Mouse (Mus musculus): ENCODE results near the gene Lamc1.

Lamc1 gene

DNA sequence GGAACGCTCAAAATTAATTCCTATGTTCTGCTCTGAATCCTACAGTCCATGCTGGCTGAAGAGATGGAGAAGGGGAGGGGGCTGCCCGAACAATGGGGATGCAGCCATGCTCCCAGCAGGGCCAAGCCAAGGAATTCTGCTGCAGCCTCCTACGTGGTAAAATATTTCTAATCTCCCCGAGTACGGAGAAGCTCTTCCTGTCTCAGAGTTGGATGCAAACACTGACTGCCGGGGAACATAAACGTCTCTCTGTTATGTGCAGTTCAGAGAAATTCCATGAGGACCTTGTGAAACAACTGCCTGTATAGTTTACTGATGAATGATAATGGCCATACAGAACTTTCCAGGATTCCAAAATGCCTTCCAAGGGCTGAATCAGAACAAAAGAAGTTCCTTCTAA is 67.5 kb downstream of the Lamc1 start:
- DNase-seq (ENCODE audit: low spot score), result no peak

DNA sequence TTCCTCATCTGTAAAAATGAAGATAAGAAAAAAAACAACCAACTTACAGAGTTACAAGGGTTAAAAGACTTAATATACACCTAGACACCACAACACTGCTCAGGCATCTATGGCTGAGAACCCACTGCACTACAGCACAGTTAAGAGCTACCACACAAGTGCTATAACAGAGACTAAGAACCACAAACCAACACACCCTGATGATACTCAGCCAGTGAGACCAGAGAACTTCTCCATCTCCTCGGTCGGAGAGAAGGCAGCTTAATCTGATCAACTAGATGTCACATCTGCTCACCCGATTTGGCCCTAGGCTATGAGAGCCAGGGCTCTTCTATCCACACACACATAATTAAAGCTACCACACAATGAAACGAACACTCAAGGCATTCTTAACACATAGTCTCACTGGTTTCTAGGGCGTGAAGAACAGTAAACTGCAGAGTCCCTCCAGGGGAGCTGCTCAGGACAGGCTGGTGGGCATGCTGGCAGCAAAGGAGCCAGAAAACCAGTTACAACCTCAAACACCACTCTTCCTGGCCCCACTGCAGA is 72.8 kb downstream of the Lamc1 start:
- no peak for DNase-seq (ENCODE audit: low spot score)

DNA sequence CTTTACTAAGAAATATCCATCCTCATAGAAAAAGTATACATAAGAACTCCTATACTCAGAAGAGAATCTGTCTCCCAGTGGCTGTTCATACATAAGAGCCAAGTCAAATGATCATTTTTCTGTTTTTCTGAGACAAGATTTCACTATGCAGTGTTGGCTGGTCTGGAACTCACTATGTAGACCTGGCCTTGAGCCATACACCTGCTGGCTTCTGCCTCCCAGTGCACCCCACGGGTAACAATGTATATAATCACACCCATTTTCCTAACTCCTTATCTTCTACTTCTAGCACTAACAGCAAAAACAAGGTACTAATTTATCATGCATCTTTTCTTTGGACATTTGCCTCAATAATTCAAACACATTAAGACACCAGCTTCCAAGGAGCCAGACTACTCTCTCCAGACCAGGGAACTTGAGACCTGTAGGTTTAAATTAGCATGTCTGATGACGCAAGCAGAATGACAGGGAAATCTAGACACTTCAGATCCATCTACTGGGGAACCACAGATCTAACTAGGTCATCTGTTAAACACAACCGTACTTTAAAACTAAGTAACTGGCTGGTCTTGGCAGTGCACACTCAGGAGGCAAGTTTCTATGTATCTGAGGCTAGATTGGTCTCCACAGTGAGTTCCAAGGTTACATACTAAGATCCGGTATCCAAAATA is 79.9 kb downstream of the Lamc1 start:
- DNase-seq (ENCODE audit: low spot score), result no peak

DNA sequence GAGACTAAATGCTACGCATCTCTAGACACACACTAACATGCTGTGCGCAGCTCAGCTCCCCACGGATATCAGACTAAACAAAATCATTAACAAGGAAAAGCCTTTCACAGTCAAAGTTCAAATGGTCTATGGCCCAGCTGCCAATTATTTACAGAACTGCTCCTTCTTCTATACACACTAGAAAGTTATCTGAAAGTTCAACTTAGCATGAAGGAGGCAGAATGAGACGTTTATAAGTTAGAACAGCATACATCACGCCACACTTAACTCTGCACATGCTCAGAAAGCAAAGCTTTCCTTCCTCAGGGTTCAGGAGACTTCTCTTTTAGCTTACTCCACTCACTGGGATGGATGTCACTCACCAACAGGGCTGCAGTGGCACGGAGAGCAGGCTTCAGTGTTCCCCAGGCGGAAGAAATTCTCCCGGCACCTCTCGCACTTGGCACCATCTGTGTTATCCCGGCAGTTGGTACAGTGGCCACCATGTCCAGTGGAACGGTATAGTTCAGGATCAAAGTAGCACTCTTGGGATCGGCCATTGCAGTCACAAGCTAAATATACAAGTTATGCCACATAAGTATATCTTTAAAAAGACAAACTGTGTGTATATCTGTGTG is 80.9 kb downstream of the Lamc1 start:
- no peak for DNase-seq (ENCODE audit: low spot score)

DNA sequence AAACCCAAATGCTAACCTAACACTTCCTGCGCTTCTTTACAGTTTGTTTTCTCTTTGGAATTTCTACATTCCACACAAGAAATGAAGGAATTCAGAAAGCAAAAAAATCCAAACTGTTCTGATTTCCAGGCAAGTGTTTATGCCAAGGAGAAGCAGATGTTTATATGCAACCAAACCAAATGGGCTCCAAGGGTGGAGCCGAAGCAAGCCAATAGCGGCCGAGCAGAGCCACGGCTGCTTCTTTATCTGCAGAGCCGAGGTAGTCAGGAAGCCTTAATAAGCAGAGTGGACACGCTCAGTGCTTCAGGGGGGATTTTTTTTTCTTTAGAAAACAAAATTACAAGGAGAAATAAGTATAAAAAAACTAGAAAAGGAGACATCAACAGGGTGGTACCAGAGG is 91.2 kb downstream of the Lamc1 start:
- DNase-seq (ENCODE audit: low spot score), result no peak

DNA sequence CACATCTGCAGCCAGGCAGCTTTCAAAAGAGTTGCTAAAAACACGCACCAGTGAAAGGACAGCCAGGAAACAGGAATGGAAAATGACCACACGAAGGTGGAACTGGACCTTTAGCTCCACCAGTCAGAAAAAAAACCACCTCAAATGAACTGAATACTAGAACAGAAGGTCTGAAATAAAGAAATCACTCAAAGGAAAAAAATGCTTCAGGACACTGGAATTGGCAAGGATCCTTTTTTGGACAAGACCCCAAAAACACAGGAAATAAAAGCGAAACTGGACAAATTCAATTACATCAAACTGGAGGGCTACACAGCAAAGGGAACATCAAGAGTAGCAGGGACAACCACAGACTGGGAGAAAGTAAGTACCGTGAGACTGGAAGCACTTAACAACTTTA is 97.0 kb downstream of the Lamc1 start:
- no peak for DNase-seq (ENCODE audit: low spot score)

DNA sequence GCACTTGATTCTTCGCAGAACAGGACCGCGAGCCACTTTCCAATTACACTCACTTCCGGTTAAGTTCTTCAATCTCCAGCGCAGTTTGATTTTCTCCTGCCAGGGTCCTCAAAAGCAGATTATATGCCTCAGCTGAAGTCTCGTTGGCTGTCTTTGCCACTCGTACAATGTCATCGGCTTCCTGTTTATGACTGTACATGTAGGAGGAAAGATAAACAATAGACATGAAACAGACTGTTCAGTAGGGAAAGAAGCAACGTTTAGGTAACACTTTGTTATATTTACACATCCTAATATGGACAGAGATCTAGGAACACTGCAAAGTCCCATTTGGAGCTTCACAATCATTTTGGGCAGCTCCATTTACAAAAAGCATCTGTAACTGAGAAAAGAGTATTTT is 100.9 kb downstream of the Lamc1 start:
- DNase-seq (ENCODE audit: low spot score), result no peak

DNA sequence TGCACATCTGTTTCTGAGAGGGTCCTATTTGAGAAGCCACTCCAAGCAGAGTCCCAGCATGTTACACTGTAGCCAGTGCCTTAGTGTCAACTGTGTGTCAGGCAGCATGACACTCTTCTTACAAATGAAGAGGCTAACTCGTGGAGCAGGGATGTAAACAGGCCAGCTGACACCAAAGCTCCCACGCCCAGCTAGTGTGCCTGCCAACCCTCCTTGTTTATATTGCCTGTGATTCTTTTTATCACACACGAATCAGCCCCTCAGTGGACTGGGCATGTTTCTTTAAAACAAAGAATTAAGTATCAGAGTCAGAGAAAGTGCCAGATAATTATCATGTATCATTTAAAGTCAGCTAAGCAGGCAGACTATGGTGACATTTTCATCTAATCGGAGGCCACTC is 104.7 kb downstream of the Lamc1 start:
- no peak for DNase-seq (ENCODE audit: low spot score)

DNA sequence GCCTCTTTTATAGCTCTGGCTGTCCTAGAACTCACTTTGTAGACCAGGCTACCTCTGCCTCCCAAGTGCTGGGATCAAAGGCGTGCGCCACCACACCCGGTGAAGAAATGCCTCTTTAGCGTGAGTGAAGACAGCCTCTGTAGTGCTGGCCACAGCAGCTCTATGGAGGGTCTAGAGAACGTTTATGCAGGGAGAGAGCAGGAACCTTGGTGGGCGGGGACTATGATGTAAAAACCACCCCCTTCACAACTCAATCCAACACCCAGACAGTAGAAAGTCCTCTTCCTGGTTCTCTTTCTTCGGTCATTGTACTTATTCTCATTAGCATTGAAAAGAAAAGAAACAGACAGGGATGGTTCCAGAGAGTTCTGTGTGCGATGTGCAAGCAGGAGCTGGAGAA is 105.5 kb downstream of the Lamc1 start:
- no peak for DNase-seq (ENCODE audit: low spot score)

DNA sequence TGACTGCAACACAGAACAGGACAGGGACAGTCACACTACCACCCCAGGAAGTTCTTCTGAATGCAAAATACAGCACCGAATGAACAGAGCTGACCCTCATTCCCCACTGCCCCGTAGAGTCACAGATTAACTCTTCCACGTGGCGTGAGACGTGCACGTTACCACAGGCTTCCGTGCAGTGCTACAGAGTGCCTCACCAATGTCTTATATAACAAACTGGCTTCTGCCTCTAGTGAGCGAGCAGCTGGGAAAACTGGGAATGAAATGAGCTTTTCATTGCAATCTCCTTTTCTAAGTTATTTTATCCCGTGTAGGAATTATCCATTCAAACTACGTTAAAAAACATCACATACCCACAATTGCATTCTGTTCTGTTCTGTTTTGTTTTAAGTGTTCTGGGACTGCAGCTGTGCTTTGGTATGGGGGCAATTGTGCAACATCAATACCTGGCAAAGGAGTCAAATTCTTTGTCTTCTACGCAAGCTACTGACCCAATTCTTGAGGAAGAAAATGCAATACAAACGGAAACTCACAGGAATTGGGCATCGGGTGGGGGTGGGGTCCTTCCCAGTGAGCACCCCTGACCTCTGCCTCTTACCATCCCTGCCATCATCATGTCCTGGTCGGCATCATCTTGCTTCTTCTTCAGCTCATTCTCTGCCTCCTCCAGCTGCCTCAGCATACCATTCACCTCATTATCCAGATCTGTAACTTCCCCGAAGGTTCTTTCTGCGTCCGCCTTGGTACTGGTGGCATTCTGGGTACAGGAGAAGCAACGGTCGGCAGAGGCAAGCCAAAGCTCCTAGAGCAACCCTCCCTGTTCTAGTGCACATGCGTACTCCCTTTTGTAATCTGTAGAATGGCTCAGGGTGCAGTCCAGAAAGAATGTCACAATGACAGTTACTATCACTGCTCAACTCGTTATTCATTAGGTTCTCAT is 106.5 kb downstream of the Lamc1 start:
- DNase-seq (ENCODE audit: low spot score), result peak; percentile 35

GRCm38 (mm10) chr1:153224331-153224730 is 108.3 kb downstream of the Lamc1 start:
- DNase-seq (ENCODE audit: low spot score), result no peak

DNA sequence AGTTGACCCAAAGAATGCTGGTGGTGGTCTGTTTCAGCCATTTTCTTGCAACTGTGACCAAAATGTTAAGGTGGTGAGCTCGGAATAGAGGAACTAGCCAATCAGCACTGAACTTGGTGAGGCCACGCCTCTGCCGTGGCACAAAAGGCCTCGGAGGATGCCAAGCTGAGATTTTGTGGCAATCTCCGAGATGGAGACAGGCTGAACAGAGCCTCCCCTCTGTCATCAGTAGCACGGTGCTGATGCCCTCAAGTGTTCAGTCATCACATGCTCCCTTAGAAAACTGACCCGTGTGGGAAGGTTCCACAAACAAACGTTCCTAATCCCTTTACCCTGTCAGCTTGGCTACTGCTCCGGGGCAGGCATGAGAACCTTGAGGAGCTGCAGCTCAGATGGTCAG is 113.2 kb downstream of the Lamc1 start:
- no peak for DNase-seq (ENCODE audit: low spot score)

DNA sequence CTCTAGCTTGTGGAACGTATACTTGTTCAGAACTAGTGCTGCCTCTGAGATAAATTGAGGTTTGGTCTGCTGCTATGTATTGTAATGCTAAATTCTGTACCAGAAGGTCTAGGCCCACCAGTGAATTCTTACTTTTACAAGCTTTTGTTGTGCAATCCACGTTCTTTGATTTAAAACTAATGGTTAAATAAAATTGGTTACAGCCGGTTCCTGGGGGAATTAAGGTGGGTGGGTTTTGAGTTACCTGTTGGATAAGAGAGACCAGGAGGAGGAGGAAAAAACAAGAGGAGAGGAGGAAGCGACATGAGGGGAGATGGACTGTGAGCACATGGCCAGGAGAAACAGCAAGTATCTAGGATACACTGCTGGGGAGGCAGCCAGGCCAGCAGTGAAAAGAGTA is 116.1 kb downstream of the Lamc1 start:
- no peak for DNase-seq (ENCODE audit: low spot score)

GRCm38 (mm10) chr1:153215676-153216075 is 116.9 kb downstream of the Lamc1 start:
- no peak for DNase-seq (ENCODE audit: low spot score)

DNA sequence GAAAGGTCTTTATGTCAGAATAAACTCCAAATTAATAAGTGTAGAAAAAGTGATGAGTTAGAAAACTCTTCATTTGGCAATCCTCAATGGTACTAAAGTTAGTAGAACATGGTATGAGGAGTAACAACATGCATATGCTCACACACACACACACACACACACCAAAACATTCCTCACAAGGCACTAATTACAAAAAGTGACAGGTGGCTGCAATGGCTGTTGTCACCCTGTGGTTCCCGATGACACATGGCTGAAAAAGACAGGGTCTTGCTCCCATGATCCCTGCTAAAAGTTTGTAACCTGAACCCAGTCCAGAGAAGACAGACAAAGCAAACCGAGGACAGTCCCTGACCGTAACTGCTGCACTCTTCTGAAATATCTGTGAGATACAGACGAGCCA is 121.6 kb downstream of the Lamc1 start:
- DNase-seq (ENCODE audit: low spot score), result no peak

DNA sequence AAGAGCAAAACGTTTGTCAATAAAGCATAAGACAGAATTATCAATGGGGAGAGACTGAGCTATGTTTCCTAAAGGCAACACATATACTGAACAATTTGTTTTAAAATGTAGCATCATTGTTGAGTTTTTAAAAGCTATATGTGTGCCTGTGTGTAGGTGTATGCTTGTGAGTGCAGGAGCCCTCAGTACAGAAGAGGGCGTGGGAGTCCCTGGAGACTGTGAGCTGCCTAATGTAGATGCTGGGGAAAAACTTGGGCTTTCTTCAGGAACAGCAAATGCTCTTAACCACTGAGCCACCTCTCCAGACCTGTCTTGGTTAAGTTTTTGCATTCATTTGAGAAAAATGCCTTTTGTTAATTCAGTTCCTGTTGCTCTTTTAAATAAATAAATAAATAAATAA is 122.4 kb downstream of the Lamc1 start:
- no peak for DNase-seq (ENCODE audit: low spot score)

- DNase-seq (ENCODE audit: low spot score), result no peak
These were observed 130.4 kb downstream of the Lamc1 start for GRCm38 (mm10) chr1:153202195-153202594.

DNA sequence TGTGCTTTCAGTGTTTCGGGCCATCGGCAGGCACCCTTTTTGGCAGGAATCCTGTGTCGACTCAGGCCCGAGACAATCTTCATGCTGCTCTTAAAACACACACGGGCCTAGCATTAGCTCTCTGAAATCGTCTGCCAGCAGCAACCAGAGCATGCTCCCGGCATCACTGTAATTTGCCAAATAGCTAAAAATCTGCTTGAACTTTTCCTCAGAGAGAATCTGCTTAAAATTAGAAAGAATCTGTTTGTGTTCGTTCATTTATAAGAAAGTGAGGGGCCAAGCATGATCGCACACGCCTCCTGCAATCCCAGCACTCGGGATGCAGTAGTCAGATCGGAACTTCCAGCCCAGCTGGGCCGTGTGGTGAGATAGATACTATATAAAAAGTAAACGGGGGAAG is 131.1 kb downstream of the Lamc1 start:
- DNase-seq (ENCODE audit: low spot score), result no peak

DNA sequence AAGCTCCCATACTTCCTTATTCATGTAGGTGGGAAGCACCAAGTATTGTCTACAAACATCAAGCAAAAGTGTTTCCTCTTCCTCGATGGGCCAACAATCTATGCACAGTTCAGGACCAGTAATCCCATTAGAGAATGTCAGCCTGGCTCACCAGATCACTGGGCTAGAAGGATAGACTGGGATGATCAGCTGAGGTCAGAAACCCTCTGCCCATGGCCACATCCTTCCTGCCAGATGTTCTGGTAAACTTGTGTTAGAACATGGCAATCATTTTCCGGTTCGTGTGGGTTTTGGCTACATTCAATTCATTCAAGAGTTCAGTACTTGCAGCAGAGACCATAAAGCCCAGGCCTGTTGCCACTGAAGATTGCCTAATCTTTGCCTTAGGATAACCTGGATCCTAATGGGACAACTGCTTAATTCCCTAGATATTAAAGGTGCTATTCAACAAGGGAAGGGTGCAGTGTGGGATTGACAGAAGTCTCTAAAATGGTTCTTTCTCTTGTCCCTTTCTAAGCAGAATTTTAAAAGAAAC is 135.2 kb downstream of the Lamc1 start:
- no peak for DNase-seq (ENCODE audit: low spot score)

- no peak for DNase-seq (ENCODE audit: low spot score)
These were observed 139.6 kb downstream of the Lamc1 start for GRCm38 (mm10) chr1:153192945-153193344.

GRCm38 (mm10) chr1:153192379-153192778 is 140.2 kb downstream of the Lamc1 start:
- DNase-seq (ENCODE audit: low spot score), result no peak

GRCm38 (mm10) chr1:153191943-153192329 is 140.7 kb downstream of the Lamc1 start:
- DNase-seq (ENCODE audit: low spot score), result no peak

Measured in layer of hippocampus, adult 9-10 months (tissue).